ENCODE assay signal across 12 mouse cellular contexts in genomic region chr7:143072605-143073004, GRCm38 (mm10). TPM values are rescaled to one million over a fixed set of nuclear protein-coding genes. Genes with fewer than 3 reads are reported as not detected.
"Had no signal": no experiment of that assay in that cellular context is flagged by ENCODE, and none has a peak within 500 bp of the region (broad histone marks: within the 10 kb centered on the region; RNA-seq: fewer than 3 reads in every experiment).

No protein-coding gene starts in this region.

- ATAC-seq: midbrain, embryonic 13.5 days; midbrain, embryonic 15.5 days had no signal

- H3K4me2 ChIP-seq: lung, embryonic 14.5 days; midbrain, embryonic 13.5 days; midbrain, embryonic 15.5 days; neural tube, embryonic 13.5 days; neural tube, embryonic 15.5 days had no signal

- H3K27ac ChIP-seq: midbrain, embryonic 10.5 days; midbrain, embryonic 13.5 days; midbrain, embryonic 15.5 days; neural tube, embryonic 13.5 days; neural tube, embryonic 15.5 days had no signal

- H3K4me3 ChIP-seq: midbrain, embryonic 10.5 days; midbrain, embryonic 13.5 days; midbrain, embryonic 15.5 days; myocyte; neural tube, embryonic 13.5 days; neural tube, embryonic 15.5 days had no signal

- H3K27me3 ChIP-seq: midbrain, embryonic 13.5 days; midbrain, embryonic 15.5 days; neural tube, embryonic 13.5 days; neural tube, embryonic 15.5 days had no signal

- H3K9ac ChIP-seq: lung, embryonic 14.5 days; midbrain, embryonic 13.5 days; midbrain, embryonic 15.5 days; neural tube, embryonic 13.5 days; neural tube, embryonic 15.5 days had no signal

- H3K9me3 ChIP-seq: midbrain, embryonic 10.5 days; midbrain, embryonic 13.5 days; midbrain, embryonic 15.5 days; neural tube, embryonic 13.5 days; neural tube, embryonic 15.5 days had no signal

- DNase-seq: lung, adult 18-20 months; right cerebral cortex, adult 18-20 months; right cerebral cortex, postnatal 25 days; thymus, adult 18-20 months had no signal

- H3K36me3 ChIP-seq: midbrain, embryonic 15.5 days; neural tube, embryonic 13.5 days had no signal

RNA-seq across cellular contexts. Expression of gene Trpm5, which starts 21.8 kb away (rescaled TPM):
- total RNA-seq: megakaryocyte, adult 5-6 weeks had no signal

RNA-seq across cellular contexts. Expression of gene Kcnq1, which starts 33.6 kb away (rescaled TPM):
- total RNA-seq: megakaryocyte, adult 5-6 weeks had no signal
